In genomic region chr1:165601775-165602280, GRCm38 (mm10) we compare ENCODE assay signal across 24 mouse cellular contexts. TPM values are rescaled to one million over a fixed set of nuclear protein-coding genes. Genes with fewer than 3 reads are reported as not detected.
A peak's percentile ranks its signal among the peaks of the same experiment; 100 is the strongest.
DNase-seq lines count a peak whose midpoint lies in the region; ATAC-seq and TF ChIP-seq lines count a peak whose summit lies in the region.
"Had no signal": no experiment of that assay in that cellular context is flagged by ENCODE, and none has a peak within 500 bp of the region (broad histone marks: within the 10 kb centered on the region; RNA-seq: fewer than 3 reads in every experiment).

No protein-coding gene starts in this region.

- no peak for ATAC-seq in heart, embryonic 11.5 days (replicated peaks; ENCODE audit: insufficient number of reproducible peaks, low FRiP score, low TSS enrichment)
- no peak for ATAC-seq in midbrain, embryonic 11.5 days (ENCODE audit: low FRiP score)
- ATAC-seq: forebrain, embryonic 15.5 days; intestine, embryonic 16.5 days had no signal

- H3K4me3 ChIP-seq in heart, embryonic 11.5 days (ENCODE audit: low read depth, low read length): no peak overlapping the region
- no peak overlapping the region for H3K4me3 ChIP-seq in CH12.LX (replicated peaks in 1 of 3; ENCODE audit: low read depth in 2 of 3, low read length in 2 of 3, poor library complexity in 1 of 3)
- no peak overlapping the region for H3K4me3 ChIP-seq in midbrain, embryonic 11.5 days (ENCODE audit: low read depth, low read length)
- H3K4me3 ChIP-seq: embryonic facial prominence, embryonic 10.5 days; embryonic facial prominence, embryonic 13.5 days; erythroblast, embryonic 14.5 days; forebrain, embryonic 12.5 days; forebrain, embryonic 15.5 days; heart, adult 2 months; heart, embryonic 10.5 days; hindbrain, embryonic 12.5 days; hindbrain, embryonic 15.5 days had no signal

- no peaks in the 10 kb centered on the region for H3K79me2 ChIP-seq in CH12.LX (replicated peaks; ENCODE audit: control insufficient read depth, extremely low read depth, insufficient read depth, poor library complexity, severe bottlenecking)

- H3K9me3 ChIP-seq in heart, embryonic 11.5 days (replicated peaks; ENCODE audit: control insufficient read depth, low read length): no peaks in the 10 kb centered on the region
- H3K9me3 ChIP-seq in CH12.LX (replicated peaks; ENCODE audit: low read length): no peaks in the 10 kb centered on the region
- no peaks in the 10 kb centered on the region for H3K9me3 ChIP-seq in midbrain, embryonic 11.5 days (ENCODE audit: control insufficient read depth, low read length)
- H3K9me3 ChIP-seq: embryonic facial prominence, embryonic 10.5 days; embryonic facial prominence, embryonic 13.5 days; forebrain, embryonic 12.5 days; forebrain, embryonic 15.5 days; heart, embryonic 10.5 days; hindbrain, embryonic 12.5 days; hindbrain, embryonic 15.5 days had no signal

- peak; percentile 70 for DNase-seq in heart, adult 11 months
- peak; percentile 69 for DNase-seq in CH12.LX (ENCODE audit: extremely low read depth)
- DNase-seq in R1 (ENCODE audit: low read depth, low spot score): peak; percentile 80
- DNase-seq in cerebellum, postnatal 14 days: no peak
- no peak for DNase-seq in midbrain, embryonic 11.5 days (ENCODE audit: low spot score, missing footprints)
- DNase-seq: adrenal gland, adult 2 months; adrenal gland, postnatal 14 days; cerebellum, adult 11 months; cerebellum, adult 2 months; cerebellum, adult 9-11 months; cerebellum, postnatal 36 days; embryo, embryonic 11 days; gastrocnemius, postnatal 25 days; heart, adult 2 months had no signal

- in situ Hi-C loops in CH12.LX (cut with MboI; ENCODE audit: low pct_ligation_motif_present, low pct_unique_long_range_greater_than_20kb, low sequenced_read_pairs): no loop called here

- H3K27me3 ChIP-seq in heart, embryonic 11.5 days (ENCODE audit: control insufficient read depth, insufficient read depth, low read length): no peaks in the 10 kb centered on the region
- no peaks in the 10 kb centered on the region for H3K27me3 ChIP-seq in CH12.LX (replicated peaks)
- H3K27me3 ChIP-seq in midbrain, embryonic 11.5 days (ENCODE audit: control insufficient read depth, insufficient read depth, low read length): no peaks in the 10 kb centered on the region
- H3K27me3 ChIP-seq: embryonic facial prominence, embryonic 13.5 days; forebrain, embryonic 12.5 days; forebrain, embryonic 15.5 days; hindbrain, embryonic 12.5 days; hindbrain, embryonic 15.5 days had no signal

- dilution Hi-C loops in CH12.LX (cut with MboI; ENCODE audit: extremely low pct_ligation_motif_present, extremely low pct_unique_long_range_greater_than_20kb, low sequenced_read_pairs): no loop called here

- no peak overlapping the region for H3K4me2 ChIP-seq in heart, embryonic 11.5 days
- no peak overlapping the region for H3K4me2 ChIP-seq in CH12.LX (ENCODE audit: insufficient read depth, low read depth, poor library complexity, severe bottlenecking)
- H3K4me2 ChIP-seq in midbrain, embryonic 11.5 days: no peak overlapping the region
- H3K4me2 ChIP-seq: embryonic facial prominence, embryonic 13.5 days; forebrain, embryonic 12.5 days; forebrain, embryonic 15.5 days; hindbrain, embryonic 12.5 days; hindbrain, embryonic 15.5 days had no signal

- H3K4me1 ChIP-seq in heart, embryonic 11.5 days (ENCODE audit: control insufficient read depth, insufficient read depth, low read length): peaks cover 5% of the 10 kb centered on the region
- peaks cover 7 to 53% of the 10 kb centered on the region in 2 experiments for H3K4me1 ChIP-seq in CH12.LX (ENCODE audit: control insufficient read depth in 1 of 2, insufficient read depth in 2 of 2)
- H3K4me1 ChIP-seq in midbrain, embryonic 11.5 days (ENCODE audit: control insufficient read depth, insufficient read depth, low read length): no peaks in the 10 kb centered on the region
- H3K4me1 ChIP-seq: embryonic facial prominence, embryonic 10.5 days; embryonic facial prominence, embryonic 13.5 days; forebrain, embryonic 12.5 days; forebrain, embryonic 15.5 days; hindbrain, embryonic 12.5 days; hindbrain, embryonic 15.5 days had no signal

- no peak for TF ChIP-seq EP300 in CH12.LX (IDR thresholded peaks at IDR 0.05; ENCODE audit: low read length)

- H3K27ac ChIP-seq in heart, embryonic 11.5 days (ENCODE audit: low read depth, low read length): no peak overlapping the region
- H3K27ac ChIP-seq in CH12.LX (ENCODE audit: insufficient read depth, low read depth): no peak overlapping the region
- no peak overlapping the region for H3K27ac ChIP-seq in midbrain, embryonic 11.5 days (ENCODE audit: low read depth, low read length)
- H3K27ac ChIP-seq: embryonic facial prominence, embryonic 10.5 days; embryonic facial prominence, embryonic 13.5 days; forebrain, embryonic 12.5 days; forebrain, embryonic 15.5 days; heart, adult 2 months; heart, embryonic 10.5 days; hindbrain, embryonic 12.5 days; hindbrain, embryonic 15.5 days had no signal

- H3K9ac ChIP-seq in heart, embryonic 11.5 days (ENCODE audit: low read depth, low read length): no peak overlapping the region
- no peak overlapping the region for H3K9ac ChIP-seq in CH12.LX (ENCODE audit: insufficient read depth, low read depth)
- H3K9ac ChIP-seq in midbrain, embryonic 11.5 days (ENCODE audit: low read length): no peak overlapping the region
- H3K9ac ChIP-seq: embryonic facial prominence, embryonic 13.5 days; forebrain, embryonic 12.5 days; forebrain, embryonic 15.5 days; hindbrain, embryonic 12.5 days; hindbrain, embryonic 15.5 days had no signal

- TF ChIP-seq POLR2A in CH12.LX (IDR thresholded peaks at IDR 0.05; ENCODE audit: low read depth, low read length): no peak

- TF ChIP-seq RAD21 in CH12.LX (IDR thresholded peaks at IDR 0.05; ENCODE audit: low read depth, low read length): no peak

- TF ChIP-seq CTCF in CH12.LX (conservative IDR thresholded peaks at IDR 0.05 in 1 of 2, IDR thresholded peaks at IDR 0.05 in 1 of 2; ENCODE audit: low read depth in 2 of 2, low read length in 2 of 2): no peak

- whole genome bisulfite sequencing in heart, embryonic 11.5 days (ENCODE audit: insufficient replicate concordance): 81% methylated on average over 10 of the region's 10 CpGs
- 87% methylated on average over 10 of the region's 10 CpGs for WGBS in midbrain, embryonic 11.5 days

- H3K36me3 ChIP-seq in heart, embryonic 11.5 days (ENCODE audit: control insufficient read depth, insufficient read depth, low read length): peaks cover 17% of the 10 kb centered on the region
- H3K36me3 ChIP-seq in CH12.LX (replicated peaks in 1 of 2; ENCODE audit: control insufficient read depth in 1 of 2, insufficient read depth in 1 of 2, low read length in 1 of 2): peaks cover 0 to 20% of the 10 kb centered on the region in 2 experiments
- peaks cover 21% of the 10 kb centered on the region for H3K36me3 ChIP-seq in midbrain, embryonic 11.5 days (ENCODE audit: control insufficient read depth, insufficient read depth, low read length)

TF ChIP-seq in CH12.LX, 34 proteins besides CTCF, POLR2A, EP300 and RAD21:
- TF ChIP-seq ZNF384 (IDR thresholded peaks at IDR 0.05; ENCODE audit: low read depth, low read length): peak; percentile 92
- no peak for TF ChIP-seq USF1 (IDR thresholded peaks at IDR 0.05; ENCODE audit: low read depth, low read length)

RNA-seq across cellular contexts. Expression of gene Mpzl1, which starts 32.5 kb away (rescaled TPM):
- polyA plus RNA-seq in heart, embryonic 11.5 days (2014; fragmentation: Nextera tagmentation; extraction: Ambion mirVana): 129 and 143 TPM in 2 replicates
- total RNA-seq in CH12.LX (2012; rRNA removed) (5.0 and 6.5 TPM in 2 replicates), CH12.LX (2014; rRNA removed) (2.0 and 2.8 TPM in 2 replicates)
- polyA plus RNA-seq in CH12.LX (2012; ENCODE audit: insufficient read length, low read depth): 6.2 and 6.7 TPM in 2 replicates
- polyA plus RNA-seq in midbrain, embryonic 11.5 days (2014; fragmentation: Nextera tagmentation; extraction: Ambion mirVana): 141 and 144 TPM in 2 replicates

Comparison
In these comparisons a context has a peak if more than half of its experiments do, and no peak if none do; other contexts are left out.
1. DNase-seq: peak in heart, adult 11 months (single experiment), CH12.LX (single experiment) and R1 (single experiment); none in cerebellum, postnatal 14 days (0 of 2) and midbrain, embryonic 11.5 days (single experiment).
2. RNA of gene Mpzl1, which starts 32.5 kb away (polyA plus RNA-seq): 141 to 144 TPM in midbrain, embryonic 11.5 days and 129 to 143 TPM in heart, embryonic 11.5 days; 6.2 to 6.7 TPM in CH12.LX; every median in the first group is over 10 times any median in the second.